Mouse (Mus musculus) hindbrain, embryonic 13.5 days (tissue): ENCODE measurements around the gene Rnasel. TPM values are rescaled to one million over a fixed set of nuclear protein-coding genes. Genes with fewer than 3 reads are reported as not detected.

Source experiments
- ATAC-seq: fragments of 200-750 bp; cut with Nextera tagmentation; 2 replicates; pipeline ENCODE4 v1.8.0; 2017; ENCODE audit warnings: moderate TSS enrichment; ENCODE audit not compliant: low FRiP score
- H3K27ac ChIP-seq: fragments of 300-500 bp; sonication (generic); 2 replicates; pipeline ENCODE4 v1.5.1; 2015; ENCODE audit warnings: inconsistent platforms, mild to moderate bottlenecking, moderate library complexity
- H3K27me3 ChIP-seq: fragments of 300-500 bp; sonication (generic); 2 replicates; pipeline ENCODE4 v1.6.1; 2015; ENCODE audit warnings: mild to moderate bottlenecking, inconsistent platforms
- H3K36me3 ChIP-seq: fragments of 300-500 bp; sonication (generic); 2 replicates; pipeline ENCODE4 v1.6.1; 2015; ENCODE audit warnings: mild to moderate bottlenecking, inconsistent platforms
- H3K4me1 ChIP-seq: fragments of 300-500 bp; sonication (generic); replicated peaks from 2 replicates; pipeline ENCODE4 v1.6.1; 2015; ENCODE audit warnings: inconsistent platforms
- H3K4me2 ChIP-seq: fragments of 300-500 bp; sonication (generic); 2 replicates; pipeline ENCODE4 v1.6.1; 2015; ENCODE audit warnings: inconsistent platforms, mild to moderate bottlenecking, moderate library complexity
- H3K4me3 ChIP-seq: fragments of 300-500 bp; sonication (generic); 2 replicates; pipeline ENCODE4 v1.5.1; 2015; ENCODE audit warnings: mild to moderate bottlenecking, inconsistent platforms
- H3K9ac ChIP-seq: fragments of 300-500 bp; sonication (generic); 2 replicates; pipeline ENCODE4 v1.6.1; 2015; ENCODE audit warnings: mild to moderate bottlenecking, inconsistent platforms
- H3K9me3 ChIP-seq: fragments of 300-500 bp; sonication (generic); 2 replicates; pipeline ENCODE4 v1.6.1; 2016; ENCODE audit warnings: inconsistent platforms
- WGBS: fragments of 180-500 bp; shearing (Covaris S2); methylation state at CpG from one replicate; pipeline ENCODE4 v1.1.7; 2015; 5-methylcytosine and 5-hydroxymethylcytosine counted together
- polyA plus RNA-seq: library from polyadenylated mRNA; unstranded; fragments of >200 nt; fragmentation: Nextera tagmentation; extraction: Ambion mirVana; gene quantifications from 2 replicates; pipeline ENCODE4 v1.2.1, GENCODE M21; 2015

The Rnasel gene
- polyA plus RNA-seq, 1 experiment from 2014 or later = 53.7 TPM

- H3K4me1 ChIP-seq = no peaks in the 10 kb centered on the region
- 84% methylated on average over 4 of the region's 4 CpGs for WGBS
- ATAC-seq = no peak
Observed at GRCm38 (mm10) chr1:153785608-153786007, 36.4 kb downstream of the Rnasel start.

GRCm38 (mm10) chr1:153790708-153791107 lies 41.5 kb downstream of the Rnasel start:
- Histone ChIP-seq H3K4me1 (no peaks in the 10 kb centered on the region), H3K9ac (no peak overlapping the region), H3K27ac (no peak overlapping the region), H3K36me3 (no peaks in the 10 kb centered on the region), H3K4me2 (no peak overlapping the region), H3K9me3 (no peaks in the 10 kb centered on the region), H3K4me3 (no peak overlapping the region), H3K27me3 (no peaks in the 10 kb centered on the region)
- 57% methylated on average over 2 of the region's 2 CpGs for WGBS
- no peak for ATAC-seq

More at GRCm38 (mm10) chr1:153785608-153786007, 36.4 kb downstream of the Rnasel start:
- no peak overlapping the region for H3K9ac ChIP-seq
- no peak overlapping the region for H3K4me2 ChIP-seq
- H3K9me3 ChIP-seq = no peaks in the 10 kb centered on the region
- no peak overlapping the region for H3K4me3 ChIP-seq
- H3K27me3 ChIP-seq = no peaks in the 10 kb centered on the region
- no peaks in the 10 kb centered on the region for H3K36me3 ChIP-seq
- H3K27ac ChIP-seq = no peak overlapping the region

GRCm38 (mm10) chr1:153794241-153794640 lies 45.0 kb downstream of the Rnasel start:
- Histone ChIP-seq H3K9ac (no peak overlapping the region), H3K27ac (no peak overlapping the region), H3K27me3 (no peaks in the 10 kb centered on the region), H3K4me3 (no peak overlapping the region), H3K36me3 (no peaks in the 10 kb centered on the region), H3K4me2 (no peak overlapping the region), H3K4me1 (no peaks in the 10 kb centered on the region), H3K9me3 (no peaks in the 10 kb centered on the region)
- 81% methylated on average over 3 of the region's 3 CpGs for WGBS
- no peak for ATAC-seq

GRCm38 (mm10) chr1:153802691-153803090 lies 53.5 kb downstream of the Rnasel start:
- no peak overlapping the region for H3K9ac ChIP-seq
- no peaks in the 10 kb centered on the region for H3K4me1 ChIP-seq
- no peak for ATAC-seq
- H3K4me2 ChIP-seq = no peak overlapping the region
- no peaks in the 10 kb centered on the region for H3K27me3 ChIP-seq
- H3K36me3 ChIP-seq = no peaks in the 10 kb centered on the region
- WGBS = 89% methylated on average over 7 of the region's 7 CpGs
- H3K4me3 ChIP-seq = no peak overlapping the region
- H3K9me3 ChIP-seq = no peaks in the 10 kb centered on the region
- H3K27ac ChIP-seq = no peak overlapping the region

- no peaks in the 10 kb centered on the region for H3K36me3 ChIP-seq
- no peak overlapping the region for H3K4me2 ChIP-seq
- no peak for ATAC-seq
- H3K9me3 ChIP-seq = no peaks in the 10 kb centered on the region
- no peak overlapping the region for H3K27ac ChIP-seq
- WGBS = 73% methylated on average over 8 of the region's 8 CpGs
- no peaks in the 10 kb centered on the region for H3K27me3 ChIP-seq
- no peak overlapping the region for H3K4me3 ChIP-seq
- no peaks in the 10 kb centered on the region for H3K4me1 ChIP-seq
- no peak overlapping the region for H3K9ac ChIP-seq
Observed at GRCm38 (mm10) chr1:153803530-153803929, 54.3 kb downstream of the Rnasel start.

GRCm38 (mm10) chr1:153807390-153807993 lies 58.3 kb downstream of the Rnasel start:
- H3K9ac ChIP-seq = no peak overlapping the region
- 56% methylated on average over 13 of the region's 13 CpGs for WGBS
- no peak overlapping the region for H3K4me3 ChIP-seq
- no peaks in the 10 kb centered on the region for H3K9me3 ChIP-seq
- H3K4me1 ChIP-seq = no peaks in the 10 kb centered on the region
- H3K36me3 ChIP-seq = no peaks in the 10 kb centered on the region
- no peak for ATAC-seq
- H3K27ac ChIP-seq = no peak overlapping the region
- no peaks in the 10 kb centered on the region for H3K27me3 ChIP-seq
- no peak overlapping the region for H3K4me2 ChIP-seq

Other genes with a start within 250 kb of the Rnasel start
- gene Npl, start 199.4 kb upstream of the Rnasel start, polyA plus RNA-seq = 14.0 and 14.4 TPM in 2 replicates
- gene Rgs8, start 96.4 kb upstream of the Rnasel start, polyA plus RNA-seq = 24.4 and 26.4 TPM in 2 replicates
- 21.2 and 26.0 TPM in 2 replicates for gene Rgs16, start 9.1 kb upstream of the Rnasel start, polyA plus RNA-seq
- gene Rgsl1, start 94.7 kb downstream of the Rnasel start, polyA plus RNA-seq = 0.08 and 0.26 TPM in 2 replicates
- 0.63 and 0.87 TPM in 2 replicates for gene Teddm1b, start 124.9 kb downstream of the Rnasel start, polyA plus RNA-seq
- gene Teddm1a, start 142.3 kb downstream of the Rnasel start, polyA plus RNA-seq = not detected in 2 replicates
- 150 and 164 TPM in 2 replicates for gene Glul, start 150.5 kb downstream of the Rnasel start, polyA plus RNA-seq
- 0.96 and 1.3 TPM in 2 replicates for gene Teddm2, start 150.8 kb downstream of the Rnasel start, polyA plus RNA-seq